Mouse (Mus musculus): Measurements from ENCODE around the gene Qk. TPM values are rescaled to one million over a fixed set of nuclear protein-coding genes. Genes with fewer than 3 reads are reported as not detected.

Gene Qk
- polyA plus RNA-seq, 1 experiment from 2014 or later, result 45.6 TPM

DNA sequence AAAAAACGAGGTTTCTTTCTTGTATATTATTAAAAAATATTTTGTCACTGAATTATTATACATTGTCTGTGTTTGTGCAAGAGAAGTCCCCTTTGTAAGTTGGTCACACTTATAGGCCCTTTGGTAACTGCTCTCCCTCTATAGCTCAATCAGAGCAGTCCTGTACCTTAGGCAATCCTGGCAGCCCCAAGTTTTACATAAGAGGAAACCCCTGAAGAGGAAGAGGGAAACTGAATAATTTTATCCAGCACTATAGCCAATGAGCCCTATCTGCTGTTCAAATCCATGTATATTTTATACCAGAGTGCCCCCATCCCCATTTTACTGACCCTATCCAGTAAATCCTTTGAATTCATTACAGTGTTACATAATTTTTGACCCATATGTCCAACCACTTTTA, 1.4 kb upstream of the Qk start:
- Histone ChIP-seq H3K4me3 (peak overlapping the region; percentile 26), H3K9ac (peak overlapping the region; percentile 58), H3K27ac (replicated peaks) (peak overlapping the region; percentile 62), H3K4me1 (replicated peaks) (peaks cover 35% of the 10 kb centered on the region), H3K27me3 (no peaks in the 10 kb centered on the region), H3K4me2 (peak overlapping the region; percentile 55), H3K36me3 (no peaks in the 10 kb centered on the region), H3K9me3 (no peaks in the 10 kb centered on the region)
- ATAC-seq (ENCODE audit: low read depth), result no peak
- WGBS, result 16% methylated on average over 1 of the region's 1 CpGs

DNA sequence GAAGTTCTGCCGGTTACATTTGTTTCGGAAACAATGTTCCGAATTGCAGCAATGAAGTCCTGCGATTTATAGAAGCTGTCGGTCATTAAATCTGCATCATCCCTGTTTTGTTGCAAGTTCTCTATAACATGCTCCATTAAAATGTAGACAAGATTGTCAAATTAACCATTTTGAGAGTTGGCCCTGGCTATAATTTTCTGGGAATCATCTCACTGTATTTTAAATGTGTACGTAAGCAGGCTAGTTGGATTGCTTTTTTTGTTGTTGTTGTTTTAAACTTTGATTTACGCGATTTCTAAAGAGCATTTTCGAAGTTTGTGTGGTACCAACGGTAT, 769 bp upstream of the Qk start:
- H3K4me3 ChIP-seq, result peak overlapping the region; percentile 94
- H3K4me2 ChIP-seq, result peak overlapping the region; percentile 63
- H3K27ac ChIP-seq (replicated peaks), result peak overlapping the region; percentile 99
- H3K9me3 ChIP-seq, result no peaks in the 10 kb centered on the region
- no peaks in the 10 kb centered on the region for H3K27me3 ChIP-seq
- peak overlapping the region; percentile 94 for H3K9ac ChIP-seq
- no peaks in the 10 kb centered on the region for H3K36me3 ChIP-seq
- H3K4me1 ChIP-seq (replicated peaks), result peaks cover 35% of the 10 kb centered on the region
- 9% methylated on average over 10 of the region's 10 CpGs for WGBS
- no peak for ATAC-seq (ENCODE audit: low read depth)

DNA sequence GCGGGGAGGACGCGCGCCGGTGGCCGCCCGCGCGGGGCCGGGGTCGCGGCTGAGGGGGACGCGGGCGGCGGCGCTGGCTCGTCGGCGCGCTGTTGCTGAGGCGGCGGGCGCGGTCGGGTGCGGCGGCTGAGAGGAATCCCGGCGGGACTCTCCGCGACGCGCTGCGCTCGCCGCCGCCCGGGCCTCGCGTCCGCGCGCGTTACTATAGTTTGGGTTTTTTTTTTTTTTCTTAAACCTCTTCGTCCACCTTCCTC, 296 bp downstream of the Qk start:
- peak overlapping the region; percentile 94 for H3K4me3 ChIP-seq
- H3K27me3 ChIP-seq, result no peaks in the 10 kb centered on the region
- ATAC-seq (ENCODE audit: low read depth), result no peak
- peak overlapping the region; percentile 63; the same call in 1 of the 2 replicates for H3K4me2 ChIP-seq
- H3K27ac ChIP-seq (replicated peaks), result peak overlapping the region; percentile 99
- H3K4me1 ChIP-seq (replicated peaks), result peaks cover 41% of the 10 kb centered on the region
- H3K36me3 ChIP-seq, result no peaks in the 10 kb centered on the region
- no peaks in the 10 kb centered on the region for H3K9me3 ChIP-seq
- peak overlapping the region; percentile 100 for H3K9ac ChIP-seq
- 0% methylated on average over 25 of the region's 46 CpGs for WGBS

DNA sequence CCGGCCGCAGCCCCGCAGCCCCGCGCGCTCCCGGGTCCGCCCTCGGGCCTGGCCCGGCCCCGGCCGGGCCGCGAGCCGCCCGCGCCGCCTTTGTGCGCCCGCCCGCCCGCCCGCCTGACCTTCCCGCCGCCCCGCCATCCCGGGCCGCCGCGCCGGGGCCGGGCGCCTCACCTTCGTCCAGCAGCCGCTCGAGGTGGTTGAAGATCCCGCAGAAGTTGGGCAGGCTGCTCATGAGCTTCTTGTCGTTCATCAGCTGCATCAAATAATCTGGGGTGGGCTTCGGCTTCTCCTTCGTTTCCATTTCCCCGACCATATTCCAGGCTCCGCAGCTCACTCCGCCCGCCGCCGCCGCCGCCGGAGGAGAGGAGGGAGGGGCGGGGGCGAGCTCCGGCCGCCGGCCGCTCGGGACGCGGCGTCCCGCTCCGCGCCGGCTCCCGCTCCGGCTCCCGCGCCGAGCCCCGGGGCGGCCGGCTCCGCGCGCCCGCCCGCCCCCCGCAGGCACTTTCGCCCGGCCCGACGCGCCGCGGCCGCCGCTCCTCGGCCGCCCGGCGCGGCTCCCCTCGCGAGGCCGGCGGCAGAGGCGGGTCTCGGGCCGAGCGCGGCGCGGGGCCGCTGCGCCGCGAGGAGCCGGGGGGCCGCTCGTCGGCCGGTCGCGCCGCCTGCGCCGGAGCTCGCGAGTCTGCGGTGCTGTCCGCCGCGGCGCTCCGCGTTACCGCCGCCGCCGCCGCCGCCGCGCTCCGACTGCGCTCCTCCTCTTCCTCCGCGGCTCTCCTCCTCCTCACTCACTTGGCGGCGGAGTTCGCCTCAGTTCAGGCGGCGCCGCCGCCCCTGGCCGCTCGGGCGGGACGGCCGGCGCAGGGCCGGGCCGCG, 858 bp downstream of the Qk start:
- H3K4me2 ChIP-seq, result peak overlapping the region; percentile 68
- peak overlapping the region; percentile 94 for H3K4me3 ChIP-seq
- H3K4me1 ChIP-seq (replicated peaks), result peaks cover 41% of the 10 kb centered on the region
- ATAC-seq (ENCODE audit: low read depth), result peak; percentile 51; the same call in 1 of the 2 replicates
- no peaks in the 10 kb centered on the region for H3K36me3 ChIP-seq
- H3K27ac ChIP-seq (replicated peaks), result peak overlapping the region; percentile 99
- WGBS, result under 1% methylated on average over 96 of the region's 153 CpGs
- peak overlapping the region; percentile 100 for H3K9ac ChIP-seq
- H3K27me3 ChIP-seq, result no peaks in the 10 kb centered on the region
- no peaks in the 10 kb centered on the region for H3K9me3 ChIP-seq

DNA sequence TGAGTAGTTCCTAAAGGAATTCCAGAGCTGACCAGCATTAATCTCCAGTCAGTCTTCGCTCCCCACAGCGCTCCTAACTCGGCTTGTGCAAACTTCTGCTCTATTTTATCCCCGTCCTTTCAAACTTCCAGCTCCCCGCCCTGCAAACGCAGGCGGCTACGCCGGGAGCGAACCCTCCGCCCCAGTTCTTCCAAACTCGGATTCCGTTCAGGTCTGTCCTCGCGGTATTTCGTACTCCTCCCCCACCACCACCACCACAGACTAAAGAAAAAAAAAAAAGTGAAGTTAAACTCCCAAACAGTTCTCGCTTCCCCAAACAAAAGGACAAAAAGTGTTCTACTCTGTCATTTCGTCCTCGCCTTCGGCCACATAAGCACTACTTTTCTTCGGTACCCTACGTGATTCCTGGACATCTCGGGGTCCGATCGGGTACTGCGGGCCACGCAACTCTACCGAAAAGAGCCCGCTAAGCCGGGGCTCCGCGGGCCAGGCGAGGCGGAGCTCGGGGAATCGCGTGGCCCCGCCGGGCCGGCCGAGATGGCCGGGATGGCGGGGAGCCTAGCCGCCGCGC, 1.6 kb downstream of the Qk start:
- Histone ChIP-seq H3K27me3 (no peaks in the 10 kb centered on the region), H3K4me2 (peak overlapping the region; percentile 68), H3K9me3 (no peaks in the 10 kb centered on the region), H3K4me1 (replicated peaks) (peaks cover 34% of the 10 kb centered on the region), H3K9ac (peak overlapping the region; percentile 100), H3K4me3 (peak overlapping the region; percentile 94), H3K27ac (replicated peaks) (peak overlapping the region; percentile 99), H3K36me3 (no peaks in the 10 kb centered on the region)
- no peak for ATAC-seq (ENCODE audit: low read depth)
- WGBS, result under 1% methylated on average over 46 of the region's 46 CpGs

DNA sequence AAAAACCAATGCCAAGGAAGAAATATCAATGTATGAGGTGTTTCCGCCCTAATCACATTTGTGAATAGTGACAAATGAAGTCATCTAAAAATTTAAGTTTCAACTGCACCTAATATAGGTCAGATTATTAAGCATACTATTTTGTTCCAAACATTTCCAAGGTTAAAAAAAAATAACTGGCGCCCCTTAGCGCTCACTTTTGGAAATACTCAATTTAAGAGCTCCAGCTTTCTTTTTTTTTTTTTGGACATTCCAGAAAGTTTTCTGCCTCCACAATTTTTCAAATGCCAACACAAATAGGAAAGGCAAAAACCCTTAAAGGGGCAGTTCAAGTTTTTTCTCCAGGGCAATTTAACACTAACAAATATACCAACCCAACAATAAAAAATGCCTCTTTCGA, 2.5 kb downstream of the Qk start:
- Histone ChIP-seq H3K36me3 (no peaks in the 10 kb centered on the region), H3K4me3 (peak overlapping the region; percentile 94)
- WGBS, result 4% methylated on average over 4 of the region's 4 CpGs

DNA sequence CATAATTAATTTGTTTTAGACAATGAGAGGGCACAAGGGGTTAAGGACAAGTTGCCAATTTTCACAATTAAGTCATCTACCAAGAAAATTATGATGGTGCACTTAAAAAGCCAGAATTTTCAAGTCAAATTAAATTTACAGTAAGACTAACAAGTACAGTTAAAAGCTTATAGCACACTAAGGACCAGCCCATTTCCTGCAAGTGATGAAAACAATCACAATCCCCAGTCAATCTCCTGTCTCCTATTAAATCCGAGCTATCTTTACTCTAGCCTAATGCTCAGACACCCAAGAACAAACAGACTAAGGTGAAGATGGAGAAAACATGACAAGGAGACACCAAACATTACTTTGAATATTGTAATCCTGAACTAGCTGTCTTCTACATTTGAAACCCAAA, 3.2 kb downstream of the Qk start:
- Histone ChIP-seq H3K4me3 (peak overlapping the region; percentile 94), H3K4me1 (replicated peaks) (peaks cover 33% of the 10 kb centered on the region), H3K27ac (replicated peaks) (peak overlapping the region; percentile 72), H3K27me3 (no peaks in the 10 kb centered on the region), H3K9me3 (no peaks in the 10 kb centered on the region), H3K4me2 (peak overlapping the region; percentile 68), H3K36me3 (no peaks in the 10 kb centered on the region), H3K9ac (peak overlapping the region; percentile 72)
- ATAC-seq (ENCODE audit: low read depth), result no peak
- WGBS, result 2% methylated on average over 1 of the region's 1 CpGs

More for the DNA sequence above, 2.5 kb downstream of the Qk start:
- Histone ChIP-seq H3K9ac (peak overlapping the region; percentile 100), H3K4me2 (peak overlapping the region; percentile 68), H3K27ac (replicated peaks) (peak overlapping the region; percentile 99), H3K9me3 (no peaks in the 10 kb centered on the region), H3K4me1 (replicated peaks) (peaks cover 35% of the 10 kb centered on the region), H3K27me3 (no peaks in the 10 kb centered on the region)
- no peak for ATAC-seq (ENCODE audit: low read depth)

DNA sequence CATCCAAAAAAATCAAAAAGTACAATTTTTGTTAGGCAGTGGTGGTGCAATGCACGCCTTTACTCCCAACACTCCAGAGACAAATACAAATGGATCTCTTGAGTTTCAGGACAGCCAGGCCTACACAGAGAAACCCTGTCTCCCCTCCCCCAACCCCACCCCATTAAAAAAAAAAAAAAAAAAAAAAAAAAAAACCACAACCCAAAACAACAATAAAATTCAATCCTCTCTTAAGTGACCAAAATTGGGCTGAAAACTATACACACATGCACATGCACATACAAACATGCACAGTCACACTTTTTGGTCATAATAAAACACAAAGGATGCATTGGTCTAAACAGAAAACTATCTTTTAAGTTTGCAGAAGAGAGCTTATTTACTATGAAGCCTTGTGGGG, 9.6 kb downstream of the Qk start:
- Histone ChIP-seq H3K4me2 (peak overlapping the region; percentile 50), H3K9ac (no peak overlapping the region; the same call in 1 of the 2 replicates), H3K4me3 (no peak overlapping the region; the same call in 1 of the 2 replicates), H3K27ac (replicated peaks) (0 out of 2 replicates have a peak overlapping the region, but pooled peaks have one; percentile 30), H3K27me3 (no peaks in the 10 kb centered on the region), H3K36me3 (no peaks in the 10 kb centered on the region), H3K4me1 (replicated peaks) (peaks cover 41% of the 10 kb centered on the region), H3K9me3 (no peaks in the 10 kb centered on the region)
- no peak for ATAC-seq (ENCODE audit: low read depth)
- WGBS, result 58% methylated on average over 1 of the region's 1 CpGs

DNA sequence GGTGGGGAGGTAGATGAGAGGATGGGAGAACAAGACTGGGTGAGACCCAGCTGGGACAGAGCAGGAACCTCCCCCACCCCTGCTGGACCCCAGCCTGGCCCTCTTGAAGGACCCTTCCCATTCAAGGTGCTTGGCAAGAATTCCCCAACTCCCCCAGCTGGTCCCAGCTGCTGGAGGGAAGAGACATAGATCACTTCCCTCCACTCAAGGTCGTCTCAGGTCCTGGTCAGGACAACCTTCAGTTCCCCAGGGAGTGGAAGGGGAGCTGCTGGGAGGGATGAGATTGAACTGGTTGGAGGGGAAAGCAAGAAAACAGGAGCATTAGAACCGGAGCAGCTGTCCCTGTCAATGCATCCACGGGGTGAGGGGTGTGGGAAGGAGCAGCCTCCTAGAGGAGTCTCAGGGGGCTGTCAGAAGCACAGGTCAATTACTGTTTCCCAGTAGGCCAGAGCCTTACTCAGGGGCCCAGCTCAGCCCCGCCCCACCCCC, 10.5 kb downstream of the Qk start:
- Histone ChIP-seq H3K4me3 (peak overlapping the region; percentile 22), H3K27ac (replicated peaks) (peak overlapping the region; percentile 74), H3K9ac (peak overlapping the region; percentile 45)

DNA sequence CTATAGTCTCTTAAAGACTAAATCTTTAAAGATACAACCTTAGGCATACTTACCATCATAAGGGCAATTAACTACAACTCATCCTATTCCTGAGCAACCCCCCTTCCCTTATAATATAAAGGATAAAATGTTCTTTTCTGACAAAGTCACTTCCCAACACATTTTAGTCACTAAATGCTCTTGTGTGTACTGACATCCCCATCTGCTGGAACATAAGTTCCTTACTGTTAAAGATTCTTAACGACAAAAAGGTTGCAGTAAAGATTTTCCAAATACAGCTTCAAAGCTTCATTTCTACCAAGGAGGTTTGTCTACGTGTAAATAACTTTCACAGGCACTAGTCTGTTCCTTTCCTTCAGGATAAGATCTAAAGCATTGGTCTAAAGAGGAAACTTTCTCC, 13.2 kb downstream of the Qk start:
- Histone ChIP-seq H3K36me3 (no peaks in the 10 kb centered on the region), H3K4me1 (replicated peaks) (peaks cover 29% of the 10 kb centered on the region), H3K27me3 (no peaks in the 10 kb centered on the region), H3K4me2 (peak overlapping the region; percentile 26; the same call in 1 of the 2 replicates), H3K9me3 (no peaks in the 10 kb centered on the region), H3K27ac (replicated peaks) (no peak overlapping the region), H3K4me3 (no peak overlapping the region), H3K9ac (0 out of 2 replicates have a peak overlapping the region, but pooled peaks have one; percentile 31)
- WGBS, result 70% methylated on average over 2 of the region's 2 CpGs
- ATAC-seq (ENCODE audit: low read depth), result no peak

More for the DNA sequence above, 10.5 kb downstream of the Qk start:
- Histone ChIP-seq H3K4me2 (peak overlapping the region; percentile 50), H3K9me3 (no peaks in the 10 kb centered on the region), H3K27me3 (no peaks in the 10 kb centered on the region), H3K36me3 (no peaks in the 10 kb centered on the region), H3K4me1 (replicated peaks) (peaks cover 35% of the 10 kb centered on the region)
- 19% methylated on average over 4 of the region's 4 CpGs for WGBS
- ATAC-seq (ENCODE audit: low read depth), result peak; percentile 69

DNA sequence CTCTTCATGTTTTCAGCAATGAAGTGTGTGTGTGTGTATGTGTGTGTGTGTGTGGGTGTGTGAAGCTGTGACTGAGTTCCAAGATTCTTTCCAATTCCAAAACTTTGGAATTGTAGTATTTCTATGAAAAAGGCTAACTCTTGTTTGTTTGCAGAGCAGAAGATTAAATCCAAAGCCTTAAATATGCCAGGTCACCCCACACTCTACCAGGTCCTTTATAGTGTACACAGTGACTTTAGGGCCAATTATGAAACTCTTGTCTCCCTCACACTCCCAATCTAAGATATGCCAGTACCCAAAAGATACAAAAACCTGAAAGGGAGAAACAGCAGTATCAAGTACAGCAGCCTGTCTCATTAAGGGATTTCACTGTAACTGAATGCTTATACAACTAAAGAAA, 15.7 kb downstream of the Qk start:
- no peaks in the 10 kb centered on the region for H3K9me3 ChIP-seq
- no peak overlapping the region for H3K4me3 ChIP-seq
- peaks cover 24% of the 10 kb centered on the region for H3K4me1 ChIP-seq (replicated peaks)
- ATAC-seq (ENCODE audit: low read depth), result no peak
- no peaks in the 10 kb centered on the region for H3K36me3 ChIP-seq
- H3K27me3 ChIP-seq, result no peaks in the 10 kb centered on the region
- peak overlapping the region; percentile 20 for H3K4me2 ChIP-seq
- no peak overlapping the region for H3K27ac ChIP-seq (replicated peaks)
- no peak overlapping the region for H3K9ac ChIP-seq

DNA sequence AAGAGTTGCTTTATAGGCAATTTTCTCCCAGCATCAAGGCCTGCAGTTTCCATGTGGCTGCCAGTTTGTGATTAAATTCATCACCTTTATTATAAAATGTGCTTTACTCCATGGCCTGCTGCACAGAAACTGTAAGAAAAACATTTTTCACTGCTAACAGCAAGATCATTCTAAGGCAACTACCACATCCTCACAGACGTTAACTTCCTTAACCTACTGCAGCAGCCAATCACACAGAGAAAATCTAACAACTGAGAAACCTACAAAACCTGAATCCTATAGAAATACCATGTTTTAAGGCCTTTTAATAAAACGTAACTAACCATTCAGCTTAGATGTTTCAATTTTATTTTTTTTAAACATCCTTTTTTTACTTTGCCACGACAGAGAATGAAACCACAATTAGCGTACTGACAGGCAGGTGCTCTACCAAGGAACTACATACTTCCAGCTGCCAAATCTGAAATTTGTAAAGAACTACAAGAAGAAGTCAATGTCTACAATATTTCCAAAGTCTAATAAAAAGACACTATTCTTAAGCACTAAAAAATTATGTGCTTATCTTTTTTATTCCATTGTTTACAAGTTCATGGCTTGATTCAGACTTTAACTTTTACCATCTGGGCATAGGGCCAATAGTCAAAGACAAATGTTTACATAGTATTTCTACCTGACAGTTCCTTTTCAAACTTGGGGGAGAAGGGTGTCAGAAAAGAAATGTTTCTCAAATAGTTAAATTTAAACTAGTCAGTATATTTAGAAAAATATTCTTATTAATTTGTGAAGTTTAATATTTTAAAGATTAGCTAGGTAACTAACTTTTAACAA, 18.5 kb downstream of the Qk start:
- no peak overlapping the region for H3K4me3 ChIP-seq
- H3K4me2 ChIP-seq, result peak overlapping the region; percentile 27; the same call in 1 of the 2 replicates
- no peak overlapping the region for H3K27ac ChIP-seq (replicated peaks)
- peaks cover 32% of the 10 kb centered on the region for H3K4me1 ChIP-seq (replicated peaks)
- H3K36me3 ChIP-seq, result no peaks in the 10 kb centered on the region
- no peak overlapping the region for H3K9ac ChIP-seq
- no peaks in the 10 kb centered on the region for H3K9me3 ChIP-seq
- ATAC-seq (ENCODE audit: low read depth), result no peak
- no peaks in the 10 kb centered on the region for H3K27me3 ChIP-seq
- 49% methylated on average over 4 of the region's 4 CpGs for WGBS

Data from neural tube, embryonic 13.5 days (tissue).